ENCODE assay signal across 8 mouse cellular contexts in genomic region chr10:19043529-19044262, GRCm38 (mm10). TPM values are rescaled to one million over a fixed set of nuclear protein-coding genes. Genes with fewer than 3 reads are reported as not detected.
DNase-seq lines count a peak whose midpoint lies in the region; ATAC-seq lines count a peak whose summit lies in the region.

No protein-coding gene starts in this region.

- H3K4me3 ChIP-seq in brown adipose tissue, adult 24 weeks (ENCODE audit: insufficient read depth, low read depth, low read length), result peak overlapping the region; percentile 41
- no peak overlapping the region for H3K4me3 ChIP-seq in forebrain, embryonic 16.5 days (replicated peaks; ENCODE audit: low read length)

- H3K9me3 ChIP-seq in forebrain, embryonic 16.5 days (ENCODE audit: control insufficient read depth, low read length), result no peaks in the 10 kb centered on the region

- no peaks in the 10 kb centered on the region for H3K36me3 ChIP-seq in forebrain, embryonic 16.5 days (ENCODE audit: control insufficient read depth, insufficient read depth)

- no peak overlapping the region for H3K4me2 ChIP-seq in forebrain, embryonic 16.5 days (ENCODE audit: low read length)

- no peak for DNase-seq in frontal cortex, postnatal 14 days (ENCODE audit: low spot score in 2 of 2)
- DNase-seq in A20 (ENCODE audit: low read depth, low spot score), result peak; percentile 92
- DNase-seq in thymus, postnatal 4 days, result peak; percentile 45
- DNase-seq in testis, postnatal 14 days (ENCODE audit: low spot score), result no peak

- H3K27ac ChIP-seq in brown adipose tissue, adult 24 weeks (replicated peaks; ENCODE audit: low read depth, low read length), result 0 out of 2 replicates have a peak overlapping the region, but pooled peaks have one; percentile 19
- H3K27ac ChIP-seq in forebrain, embryonic 16.5 days (ENCODE audit: low read length), result no peak overlapping the region

- ATAC-seq in frontal cortex, adult (ENCODE audit: low TSS enrichment), result peak; percentile 67
- peak; percentile 75 for ATAC-seq in megakaryocyte-erythroid progenitor cell, adult 5-6 weeks (replicated peaks; ENCODE audit: low FRiP score, low TSS enrichment, poor library complexity, severe bottlenecking)
- no peak for ATAC-seq in forebrain, embryonic 16.5 days

- H3K9ac ChIP-seq in forebrain, embryonic 16.5 days (replicated peaks; ENCODE audit: low read depth, low read length), result no peak overlapping the region

- no peaks in the 10 kb centered on the region for H3K4me1 ChIP-seq in brown adipose tissue, adult 24 weeks (ENCODE audit: control insufficient read depth, insufficient read depth, insufficient read length, low read length)
- H3K4me1 ChIP-seq in forebrain, embryonic 16.5 days (replicated peaks; ENCODE audit: control insufficient read depth, insufficient read depth, low read length), result no peaks in the 10 kb centered on the region

- H3K27me3 ChIP-seq in forebrain, embryonic 16.5 days (replicated peaks; ENCODE audit: control insufficient read depth, insufficient read depth, low read length), result no peaks in the 10 kb centered on the region

- WGBS in forebrain, embryonic 16.5 days, result 68% methylated on average over 4 of the region's 4 CpGs

RNA-seq across cellular contexts. Expression of gene Tnfaip3, which starts 28.2 kb away (rescaled TPM):
- polyA plus RNA-seq in brown adipose tissue, adult 24 weeks (2012; ENCODE audit: insufficient read depth, insufficient read length, missing spikeins), result 1.7 and 2.0 TPM in 2 replicates
- 7.6 and 9.5 TPM in 2 replicates for total RNA-seq in megakaryocyte-erythroid progenitor cell, adult 5-6 weeks (2014; fragmentation: Nextera tagmentation)
- total RNA-seq in megakaryocyte-erythroid progenitor cell, adult 5-6 weeks (2017), result 43.5 and 64.0 TPM in 2 replicates
- 2.5 and 2.9 TPM in 2 replicates for polyA plus RNA-seq in forebrain, embryonic 16.5 days (2015; fragmentation: Nextera tagmentation; extraction: Ambion mirVana)

Comparison
In these comparisons a context has a peak if more than half of its experiments do, and no peak if none do; other contexts are left out.
1. DNase-seq: peak in A20 (single experiment) and thymus, postnatal 4 days (single experiment); none in frontal cortex, postnatal 14 days (0 of 2) and testis, postnatal 14 days (single experiment).